Mouse (Mus musculus) monocyte, adult 59 days (primary cell): ENCODE results near the gene Gm614. TPM values are rescaled to one million over a fixed set of nuclear protein-coding genes. Genes with fewer than 3 reads are reported as not detected.

Source experiments
- total RNA-seq, 2 experiments: library from RNA; stranded (reverse); gene quantifications; one replicate each; pipeline ENCODE4 v1.2.4; 2023

The Gm614 gene
- total RNA-seq: 10 to 100 TPM; 11.3 to 11.6 TPM

DNA sequence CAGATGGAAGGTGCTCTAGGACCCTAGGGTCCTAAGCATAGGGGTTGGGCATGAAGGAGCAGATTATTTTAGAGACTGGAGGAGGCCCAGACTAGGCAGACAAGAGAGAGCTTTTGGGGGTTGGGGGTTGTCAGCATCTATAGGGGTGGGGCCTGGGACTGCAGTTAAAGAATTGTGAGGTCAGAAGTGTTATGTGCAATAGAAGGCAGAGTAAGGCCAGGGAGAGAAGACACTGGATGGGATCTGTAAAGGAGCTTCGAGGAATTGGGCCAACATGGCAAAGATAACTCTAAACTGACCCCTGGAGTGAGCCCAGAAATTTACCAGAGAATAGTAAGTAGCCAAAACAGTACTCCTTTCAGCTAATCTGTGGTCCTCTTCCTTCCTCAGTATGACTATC, at the start of gene Gm614:
Gene Gm614 (minus strand): TSS at position 101 of the 400 bp plus-strand sequence.

GRCm38 (mm10) chrX:101299055-101299454, 35.3 kb upstream of the Gm614 start, which contains the start of gene Nlgn3:
Gene Nlgn3 (plus strand): TSS chrX:101299168.

DNA sequence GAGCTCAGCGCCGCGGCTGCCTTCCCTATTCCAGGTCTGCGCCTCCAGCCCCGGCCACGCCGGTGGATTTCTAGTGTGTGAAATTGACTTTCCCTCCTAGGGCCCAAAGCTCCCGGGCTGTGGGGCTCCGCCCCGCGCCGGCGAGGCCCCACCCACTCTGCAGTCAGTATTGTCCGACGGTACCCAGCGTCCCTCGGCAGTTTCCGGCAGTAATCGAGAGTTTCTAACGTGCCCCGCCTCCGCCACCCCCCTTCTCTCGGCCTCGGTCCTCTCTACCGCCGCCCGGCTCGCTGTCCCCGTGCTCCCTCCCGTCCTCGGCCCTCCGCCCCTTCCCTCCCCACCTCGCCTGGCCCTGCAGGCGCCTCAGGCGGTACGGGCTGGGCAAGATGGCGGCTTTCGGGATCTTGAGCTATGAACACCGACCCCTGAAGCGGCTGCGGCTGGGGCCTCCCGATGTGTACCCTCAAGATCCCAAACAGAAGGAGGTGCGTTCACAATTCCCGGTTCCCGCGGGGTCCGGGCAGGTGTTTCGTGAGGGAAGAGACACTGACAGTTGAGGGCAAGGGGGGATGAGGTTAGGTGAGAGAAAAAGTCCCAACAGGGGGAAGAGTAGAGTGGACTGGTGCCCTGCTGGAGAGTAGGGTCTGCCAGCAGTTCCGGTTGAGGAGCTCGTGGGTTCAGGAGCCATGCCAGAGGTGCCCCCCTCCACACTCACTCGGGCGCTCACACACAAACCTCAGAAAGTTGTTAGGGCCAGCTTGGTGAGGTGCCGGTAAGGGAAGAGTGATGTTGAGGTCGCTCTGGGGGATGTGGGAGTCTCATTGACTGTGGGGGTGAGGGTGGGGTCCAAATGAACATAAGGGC, 10.3 kb upstream of the Gm614 start, which contains the start of gene Med12:
Gene Med12 (plus strand): TSS at position 156 of the 864 bp plus-strand sequence.

GRCm38 (mm10) chrX:101268755-101269124, 4.9 kb upstream of the Gm614 start, which contains the start of gene Gm20489:
Gene Gm20489 (minus strand): TSS chrX:101269023.

DNA sequence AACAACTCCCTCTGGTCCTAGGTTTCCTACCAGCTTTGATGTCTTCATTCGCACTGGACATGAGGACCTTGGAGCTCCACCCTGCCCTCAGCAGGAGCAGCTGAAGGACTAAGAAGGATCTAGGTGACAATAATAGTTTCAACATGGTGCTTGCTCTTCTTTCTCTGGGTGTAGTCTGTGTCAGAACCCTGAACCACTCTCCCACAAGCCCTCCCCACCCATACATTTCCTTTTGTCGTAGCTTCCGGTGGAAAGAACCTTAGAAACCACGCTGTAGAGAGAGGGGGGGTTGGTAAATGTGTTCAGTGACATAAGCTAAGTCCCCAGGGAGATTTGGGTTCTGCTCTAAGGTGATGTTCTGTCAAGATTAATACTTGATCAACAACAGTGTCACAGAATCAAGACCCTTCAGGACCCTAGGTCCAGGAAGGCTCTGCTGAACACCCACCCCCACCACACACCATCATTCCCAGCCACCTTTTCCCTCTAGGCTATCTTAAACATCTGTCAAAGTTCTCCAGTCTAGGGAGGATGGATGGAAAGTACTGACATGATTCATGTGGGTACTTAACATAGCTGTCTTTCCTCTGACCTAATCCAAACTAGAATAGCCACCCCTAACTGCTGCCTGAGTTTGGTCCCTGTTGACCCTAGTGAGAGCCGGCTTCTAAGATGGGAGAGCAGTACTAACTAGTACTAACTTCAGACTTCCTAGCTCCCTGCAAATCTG, 4.4 kb upstream of the Gm614 start, which contains the start of gene Il2rg:
Gene Il2rg (minus strand): TSS at position 231 of the 730 bp plus-strand sequence.

GRCm38 (mm10) chrX:101253952-101254729, 9.7 kb downstream of the Gm614 start, which contains the start of gene Foxo4:
Gene Foxo4 (plus strand): TSS chrX:101254528.

DNA sequence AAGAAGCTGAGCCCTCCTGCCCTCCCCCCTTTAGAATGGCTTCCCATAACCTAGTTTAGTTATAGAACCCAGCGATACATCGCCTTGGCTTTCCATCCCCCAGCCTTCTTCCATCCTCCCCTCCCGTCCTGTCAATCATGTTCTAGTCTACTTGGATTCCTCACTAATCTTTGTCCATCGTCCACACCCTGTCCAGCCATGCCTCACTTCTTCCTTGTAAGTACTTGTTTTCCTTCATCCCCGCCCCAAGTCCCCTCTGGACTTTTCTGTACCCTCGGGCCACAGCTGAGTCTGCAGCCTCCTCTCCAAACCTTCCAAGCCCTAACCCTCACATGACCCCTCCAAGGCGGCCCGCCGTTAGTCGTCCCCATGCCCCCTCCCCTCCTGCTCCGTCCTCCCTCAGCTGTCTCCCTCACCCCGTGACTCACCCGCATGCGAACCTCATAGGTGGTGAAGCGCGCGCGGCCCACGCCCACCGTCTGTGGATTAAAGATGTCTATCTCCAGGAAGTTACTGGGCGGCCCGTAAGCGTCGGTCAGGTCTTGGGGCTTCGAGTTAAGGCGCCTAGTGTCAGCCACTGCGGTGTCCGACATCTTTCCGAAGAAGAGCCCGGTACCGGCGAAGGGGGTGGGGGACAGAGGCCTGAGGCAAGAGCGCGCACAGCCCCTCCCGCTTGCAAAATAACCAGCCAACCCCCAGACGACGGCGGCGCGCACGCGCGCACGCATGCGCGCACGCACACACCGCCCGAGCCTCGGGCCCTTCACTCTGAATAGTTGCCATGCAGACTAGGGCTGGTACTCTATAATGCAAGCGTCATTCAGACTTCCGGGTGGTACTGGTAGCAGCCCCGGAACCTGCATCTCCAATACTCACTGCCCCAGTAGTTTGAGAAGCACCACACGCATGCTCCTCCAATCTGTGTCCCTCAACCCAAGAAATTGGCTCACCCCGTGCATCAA, 41.7 kb downstream of the Gm614 start, which contains the start of gene Snx12:
Gene Snx12 (minus strand): TSS at position 730 of the 962 bp plus-strand sequence.

Other genes with a start within 250 kb of the Gm614 start
- not detected for gene Tex11, start 204.3 kb downstream of the Gm614 start, total RNA-seq
- not detected for gene Slc7a3, start 178.0 kb downstream of the Gm614 start, total RNA-seq
- 10 to 100 TPM; 38.0 to 39.1 TPM for gene Snx12, start 41.4 kb downstream of the Gm614 start, total RNA-seq
- gene Foxo4, start 9.5 kb downstream of the Gm614 start, total RNA-seq: 10 to 100 TPM; 29.8 to 31.4 TPM
- gene Il2rg, start 4.3 kb upstream of the Gm614 start, total RNA-seq: 100 to 1,000 TPM; 204 to 231 TPM
- not detected for gene Gm20489, start 5.0 kb upstream of the Gm614 start, total RNA-seq
- 100 to 1,000 TPM in 1 of 2 experiments, 10 to 100 TPM in 1; 96.4 to 106 TPM for gene Med12, start 10.0 kb upstream of the Gm614 start, total RNA-seq
- gene Nlgn3, start 35.2 kb upstream of the Gm614 start, total RNA-seq: not detected
- gene Gjb1, start 112.4 kb upstream of the Gm614 start, total RNA-seq: not detected
- 10 to 100 TPM; 24.2 to 26.7 TPM for gene Zmym3, start 156.9 kb upstream of the Gm614 start, total RNA-seq
- 100 to 1,000 TPM; 173 to 190 TPM for gene Nono, start 165.3 kb upstream of the Gm614 start, total RNA-seq
- gene Itgb1bp2, start 185.1 kb upstream of the Gm614 start, total RNA-seq: under 1 TPM; 0.71 to 0.91 TPM